Mouse (Mus musculus): ENCODE data around the gene Mab21l1. TPM values are rescaled to one million over a fixed set of nuclear protein-coding genes. Genes with fewer than 3 reads are reported as not detected.
A peak's percentile ranks its signal among the peaks of the same experiment; 100 is the strongest.

Gene Mab21l1
- polyA plus RNA-seq, 1 experiment from 2014 or later = not detected

DNA sequence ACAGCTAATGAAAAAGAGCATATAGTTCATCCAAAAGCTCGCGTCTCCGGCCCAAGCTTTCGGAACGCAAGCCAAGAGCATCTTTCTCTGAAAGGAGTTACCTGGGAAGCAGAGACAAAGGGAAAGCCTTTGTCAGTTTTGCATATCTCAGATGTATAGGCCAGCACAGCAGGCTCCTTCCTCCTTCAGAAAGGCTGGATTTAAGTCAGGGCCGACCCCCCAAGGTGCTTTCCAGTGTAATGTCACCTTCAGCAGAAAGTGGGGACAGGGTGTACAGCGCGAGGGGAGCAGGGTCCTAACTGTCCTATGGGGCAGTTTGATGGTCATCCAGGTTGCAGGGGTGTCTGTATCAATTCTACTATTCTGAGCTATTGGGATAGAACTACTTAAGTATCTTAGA lies 18.7 kb upstream of the Mab21l1 start:
- WGBS (ENCODE audit: missing documents) = 92% methylated on average over 8 of the region's 8 CpGs
- no peak overlapping the region for H3K27ac ChIP-seq
- no peaks in the 10 kb centered on the region for H3K36me3 ChIP-seq (ENCODE audit: inconsistent target)

DNA sequence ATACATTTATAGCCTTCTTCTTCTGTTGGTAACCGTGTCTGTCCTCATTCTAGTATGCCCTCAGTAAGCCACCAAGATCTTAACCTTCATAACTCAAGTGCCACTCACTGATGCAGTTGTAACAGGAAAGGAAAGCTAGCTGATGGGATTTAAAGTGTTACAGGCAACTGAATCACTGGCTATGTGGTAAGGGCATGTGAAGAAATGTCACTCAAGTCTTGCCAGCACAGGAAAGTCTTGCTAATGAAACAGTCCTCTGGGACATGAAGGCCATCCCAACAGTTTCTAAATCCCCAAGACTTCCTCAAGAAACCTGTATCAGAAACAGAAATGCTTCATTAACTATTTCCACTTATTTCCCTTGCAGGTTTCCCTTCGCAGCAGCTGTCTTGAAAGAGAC lies 13.7 kb upstream of the Mab21l1 start:
- WGBS (ENCODE audit: missing documents) = 85% methylated on average over 2 of the region's 2 CpGs
- Histone ChIP-seq H3K36me3 (ENCODE audit: inconsistent target) (no peaks in the 10 kb centered on the region), H3K4me3 (ENCODE audit: inconsistent target) (no peak overlapping the region), H3K79me2 (ENCODE audit: inconsistent target) (no peaks in the 10 kb centered on the region), H3K27ac (no peak overlapping the region)

More for the DNA sequence above, 18.7 kb upstream of the Mab21l1 start:
- no peak overlapping the region for H3K4me3 ChIP-seq (ENCODE audit: inconsistent target)
- no peaks in the 10 kb centered on the region for H3K79me2 ChIP-seq (ENCODE audit: inconsistent target)

DNA sequence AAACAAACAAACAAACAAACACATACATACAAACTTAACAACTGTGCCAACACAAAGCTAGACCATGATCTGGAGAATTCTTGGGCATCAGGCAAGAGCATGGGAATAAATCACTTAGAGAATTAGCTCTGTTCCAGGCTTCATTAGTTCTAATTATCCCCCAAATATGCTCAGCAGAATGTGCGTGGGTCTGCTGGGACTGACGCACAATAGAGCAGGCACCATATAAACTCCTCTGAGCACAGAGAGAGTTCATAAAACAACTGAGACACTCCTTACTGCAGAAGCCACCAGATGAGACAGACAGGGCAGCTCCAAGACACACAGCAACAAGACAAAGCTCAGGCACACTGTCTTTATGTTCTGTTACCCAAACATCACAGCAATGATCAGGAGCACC lies 13.0 kb upstream of the Mab21l1 start:
- Histone ChIP-seq H3K4me3 (ENCODE audit: inconsistent target) (no peak overlapping the region), H3K79me2 (ENCODE audit: inconsistent target) (no peaks in the 10 kb centered on the region), H3K27ac (no peak overlapping the region), H3K36me3 (ENCODE audit: inconsistent target) (no peaks in the 10 kb centered on the region)
- WGBS (ENCODE audit: missing documents) = 96% methylated on average over 2 of the region's 2 CpGs

DNA sequence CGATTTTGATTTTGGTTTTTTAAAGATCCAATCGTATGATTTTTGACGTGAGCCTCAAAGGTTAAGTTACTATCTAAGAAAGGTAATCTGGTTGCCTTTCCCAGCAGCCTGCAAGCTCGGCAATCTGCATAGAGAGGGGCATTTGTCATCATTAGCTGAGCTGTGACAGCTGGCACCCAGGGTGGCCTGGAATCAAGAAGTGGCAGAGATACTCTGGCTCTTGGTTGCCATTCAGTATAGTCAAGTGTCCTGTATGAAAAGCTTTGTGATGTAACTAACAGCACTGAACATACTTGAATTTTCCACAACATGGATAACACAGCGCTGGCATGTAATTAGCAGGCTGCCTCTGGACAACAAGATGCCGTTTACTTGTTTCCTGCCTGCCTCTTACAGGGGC lies 8.1 kb upstream of the Mab21l1 start:
- 88% methylated on average over 6 of the region's 6 CpGs for WGBS (ENCODE audit: missing documents)
- Histone ChIP-seq H3K79me2 (ENCODE audit: inconsistent target) (no peaks in the 10 kb centered on the region), H3K36me3 (ENCODE audit: inconsistent target) (no peaks in the 10 kb centered on the region), H3K4me3 (ENCODE audit: inconsistent target) (no peak overlapping the region), H3K27ac (no peak overlapping the region)

DNA sequence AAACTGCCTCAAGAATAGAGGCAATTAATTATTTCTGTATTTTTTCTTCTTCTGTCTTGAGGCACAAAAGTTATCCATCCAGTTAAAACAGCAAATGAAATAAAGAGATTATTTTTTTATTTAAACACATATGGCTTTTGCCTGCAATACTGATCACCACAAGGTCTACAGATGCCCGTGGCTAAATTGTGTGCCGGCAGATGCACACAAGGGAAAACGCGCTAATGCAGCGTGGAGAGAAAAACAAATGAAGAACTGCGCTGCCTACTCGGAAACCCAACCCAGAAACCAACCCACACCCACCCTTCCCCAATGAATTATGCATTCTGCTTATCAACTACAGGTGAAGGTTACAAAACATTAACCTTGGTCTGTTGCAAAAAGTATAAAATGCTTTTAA lies 7.1 kb upstream of the Mab21l1 start:
- WGBS (ENCODE audit: missing documents) = 95% methylated on average over 7 of the region's 7 CpGs
- no peak overlapping the region for H3K4me3 ChIP-seq (ENCODE audit: inconsistent target)
- H3K27ac ChIP-seq = no peak overlapping the region
- H3K36me3 ChIP-seq (ENCODE audit: inconsistent target) = no peaks in the 10 kb centered on the region
- H3K79me2 ChIP-seq (ENCODE audit: inconsistent target) = no peaks in the 10 kb centered on the region

DNA sequence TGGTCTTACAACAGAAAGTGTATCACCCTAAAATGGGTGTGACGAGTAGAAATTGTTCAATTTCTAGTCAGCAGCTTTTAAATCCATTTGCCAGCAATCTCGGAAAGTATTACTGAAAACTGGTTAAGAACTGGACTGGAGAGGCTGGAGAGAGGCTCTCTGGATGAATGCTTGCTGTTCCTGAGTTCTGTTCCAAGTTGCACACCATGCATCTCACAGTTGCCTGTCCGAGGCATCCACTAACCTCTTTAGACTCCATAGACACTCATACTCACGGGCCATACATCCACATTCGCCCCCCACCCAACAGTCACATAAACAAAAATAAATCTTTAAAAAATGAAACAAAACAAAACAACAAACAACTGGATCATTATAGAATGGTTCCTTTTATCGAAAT lies 6.6 kb upstream of the Mab21l1 start:
- no peaks in the 10 kb centered on the region for H3K36me3 ChIP-seq (ENCODE audit: inconsistent target)
- no peaks in the 10 kb centered on the region for H3K79me2 ChIP-seq (ENCODE audit: inconsistent target)
- no peak overlapping the region for H3K27ac ChIP-seq
- WGBS (ENCODE audit: missing documents) = 88% methylated on average over 6 of the region's 6 CpGs
- no peak overlapping the region for H3K4me3 ChIP-seq (ENCODE audit: inconsistent target)

DNA sequence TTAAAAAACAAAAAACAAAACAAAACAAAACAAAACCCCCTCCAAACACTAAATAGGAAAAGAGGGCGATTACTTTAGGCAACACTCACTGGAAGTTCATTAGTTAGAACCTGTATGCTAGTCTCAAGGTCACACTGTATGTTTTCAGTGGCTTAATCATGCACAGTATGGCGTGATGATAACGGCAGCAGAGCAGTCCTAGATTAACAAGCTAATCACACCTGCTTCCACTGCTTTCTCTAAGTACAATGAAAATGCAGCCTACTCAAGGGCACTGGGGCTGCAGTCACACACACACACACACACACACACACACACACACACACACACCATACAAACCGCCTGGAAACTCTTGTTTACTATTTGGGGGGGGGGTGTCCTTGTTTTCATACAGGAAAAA lies 4.8 kb upstream of the Mab21l1 start:
- no peaks in the 10 kb centered on the region for H3K36me3 ChIP-seq (ENCODE audit: inconsistent target)
- H3K4me3 ChIP-seq (ENCODE audit: inconsistent target) = no peak overlapping the region
- WGBS (ENCODE audit: missing documents) = 91% methylated on average over 3 of the region's 4 CpGs
- no peaks in the 10 kb centered on the region for H3K79me2 ChIP-seq (ENCODE audit: inconsistent target)
- no peak overlapping the region for H3K27ac ChIP-seq

DNA sequence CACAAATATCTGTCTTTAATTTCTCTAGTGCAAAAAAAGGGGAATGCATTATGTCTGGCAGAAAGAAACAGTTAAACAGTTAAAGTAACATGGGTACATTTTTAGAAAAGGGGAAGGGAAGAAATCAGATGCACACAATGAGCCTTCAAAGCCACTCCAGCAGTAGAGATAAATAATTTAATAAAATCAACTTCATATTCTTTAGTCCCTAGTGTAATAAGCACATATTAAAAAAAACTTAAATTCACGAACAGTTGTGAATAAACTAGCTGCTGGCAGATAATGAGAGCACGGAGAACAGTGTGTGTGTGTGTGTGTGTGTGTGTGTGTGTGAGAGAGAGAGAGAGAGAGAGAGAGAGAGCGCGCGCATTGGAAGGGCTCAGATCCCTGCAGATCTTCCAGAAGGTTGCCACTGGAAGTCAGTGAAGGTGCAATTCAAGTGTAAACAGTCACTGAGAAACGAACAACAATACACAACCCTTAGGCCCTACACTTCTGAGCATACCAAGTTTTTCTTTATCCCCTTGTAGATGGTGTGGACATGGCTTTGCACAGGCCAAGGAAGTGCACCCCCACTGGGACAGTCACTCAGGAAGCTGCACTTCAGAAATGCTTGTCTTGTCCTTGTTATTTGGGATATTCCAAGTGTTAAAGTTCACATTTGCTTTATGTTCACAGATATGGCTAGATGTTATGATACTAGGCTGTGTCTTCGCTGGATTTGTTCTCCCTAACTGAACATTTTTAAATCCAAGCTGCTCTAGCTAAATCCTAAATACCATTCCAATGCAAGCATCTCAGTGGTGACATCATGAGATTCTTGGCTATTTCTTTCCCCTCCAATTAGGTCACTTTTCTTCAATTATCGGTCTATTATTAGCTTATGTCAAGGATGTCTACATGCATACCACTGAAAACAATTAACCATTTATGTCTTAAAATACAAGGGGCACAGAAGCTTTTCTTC lies 3.3 kb upstream of the Mab21l1 start:
- no peak overlapping the region for H3K4me3 ChIP-seq (ENCODE audit: inconsistent target)
- H3K36me3 ChIP-seq (ENCODE audit: inconsistent target) = no peaks in the 10 kb centered on the region
- no peak overlapping the region for H3K27ac ChIP-seq
- H3K79me2 ChIP-seq (ENCODE audit: inconsistent target) = no peaks in the 10 kb centered on the region
- WGBS (ENCODE audit: missing documents) = 89% methylated on average over 7 of the region's 8 CpGs

DNA sequence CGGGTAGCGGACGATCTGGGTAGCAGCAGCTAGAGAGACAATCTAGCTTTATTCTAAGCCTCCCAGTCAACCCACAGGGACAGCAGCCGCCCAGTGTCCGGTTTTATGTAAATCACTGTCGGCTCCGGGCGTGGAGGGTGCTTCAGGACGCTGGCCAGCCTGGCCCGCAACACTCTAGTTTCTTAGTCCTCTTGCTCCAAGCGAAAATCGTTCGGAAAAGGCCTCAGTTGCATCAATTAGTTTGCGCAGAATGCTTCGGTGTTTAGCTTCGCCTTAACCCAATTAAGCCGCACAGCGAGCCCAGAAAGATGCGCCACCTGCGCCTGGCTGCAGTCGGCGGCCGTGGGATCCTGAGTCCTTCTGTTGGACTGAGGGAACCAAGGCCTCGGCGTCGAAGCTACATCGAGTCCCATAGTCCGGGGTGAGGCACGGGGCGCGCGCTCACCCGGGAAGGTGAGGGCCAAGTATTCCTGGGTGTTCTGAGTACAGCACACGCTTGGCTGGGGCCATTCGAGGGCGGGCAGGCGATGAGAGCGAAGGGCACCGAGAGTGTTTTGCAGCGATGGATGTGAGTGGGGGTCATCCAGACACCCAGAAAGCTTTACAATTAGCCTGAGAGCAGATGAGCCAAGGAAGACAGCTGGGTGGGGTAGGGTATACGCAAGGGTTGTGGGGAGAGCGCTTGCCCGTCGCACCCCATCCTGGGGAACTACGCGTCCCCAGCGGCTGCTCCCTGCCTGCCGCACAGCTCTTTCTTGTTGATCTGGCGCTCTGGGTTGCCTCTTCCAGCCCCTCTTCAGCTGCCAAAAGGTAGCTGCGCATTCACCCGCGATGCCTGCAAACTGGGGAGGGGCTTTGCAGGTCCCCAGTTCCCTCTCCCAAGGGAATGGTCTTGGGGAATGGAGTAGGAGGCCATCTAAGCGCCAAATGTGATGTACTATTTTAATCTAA lies 1.9 kb upstream of the Mab21l1 start:
- WGBS (ENCODE audit: missing documents) = 17% methylated on average over 53 of the region's 53 CpGs
- Histone ChIP-seq H3K27ac (no peak overlapping the region), H3K79me2 (ENCODE audit: inconsistent target) (no peaks in the 10 kb centered on the region), H3K36me3 (ENCODE audit: inconsistent target) (no peaks in the 10 kb centered on the region), H3K4me3 (ENCODE audit: inconsistent target) (no peak overlapping the region)

DNA sequence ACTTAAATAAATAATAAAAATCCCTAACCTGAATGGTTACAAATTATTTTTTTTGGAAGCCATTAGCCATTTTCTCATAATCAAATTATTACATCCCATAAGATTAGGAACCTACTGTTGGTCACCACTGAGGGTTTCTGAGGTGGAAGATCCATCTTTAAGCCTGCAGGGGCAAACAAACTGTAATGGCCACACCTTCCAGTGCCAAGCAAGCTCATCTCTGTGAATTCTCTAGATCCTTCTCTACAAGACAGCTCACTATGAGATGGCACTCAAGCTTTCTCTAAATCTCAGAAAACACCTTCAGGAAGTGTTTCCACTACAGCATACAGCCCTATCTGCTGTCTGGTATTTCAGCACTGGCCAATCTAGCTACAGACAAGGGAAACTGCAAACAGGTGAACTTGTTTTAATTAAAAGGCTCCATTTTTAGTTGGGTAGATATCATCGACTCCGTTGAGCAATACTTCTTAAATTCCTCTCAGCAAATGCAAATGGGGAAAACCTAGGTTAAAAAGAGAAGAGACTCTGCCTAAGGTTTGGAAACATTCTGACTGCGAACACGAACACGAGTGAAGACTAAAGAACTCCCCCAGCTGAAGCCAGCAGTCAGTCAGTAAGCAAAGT lies 768 bp upstream of the Mab21l1 start:
- WGBS (ENCODE audit: missing documents) = 39% methylated on average over 5 of the region's 5 CpGs
- H3K79me2 ChIP-seq (ENCODE audit: inconsistent target) = no peaks in the 10 kb centered on the region
- no peaks in the 10 kb centered on the region for H3K36me3 ChIP-seq (ENCODE audit: inconsistent target)
- no peak overlapping the region for H3K4me3 ChIP-seq (ENCODE audit: inconsistent target)
- no peak overlapping the region for H3K27ac ChIP-seq

DNA sequence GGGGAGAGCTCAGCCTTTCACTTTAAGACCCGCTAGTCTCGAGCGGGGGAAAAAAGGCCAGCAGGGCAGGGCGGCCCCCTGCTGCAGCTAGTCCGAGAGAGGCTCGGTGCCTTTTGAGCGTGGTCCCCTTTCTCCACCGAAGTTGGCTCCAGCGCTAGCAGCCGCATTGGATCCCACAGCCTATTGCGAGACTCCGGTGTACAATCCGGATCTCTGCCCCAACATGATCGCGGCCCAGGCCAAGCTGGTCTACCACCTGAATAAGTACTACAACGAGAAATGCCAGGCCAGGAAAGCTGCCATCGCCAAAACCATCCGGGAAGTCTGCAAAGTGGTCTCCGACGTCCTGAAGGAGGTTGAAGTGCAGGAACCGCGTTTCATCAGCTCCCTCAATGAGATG lies 461 bp downstream of the Mab21l1 start:
- H3K27ac ChIP-seq = no peak overlapping the region
- WGBS (ENCODE audit: missing documents) = under 1% methylated on average over 22 of the region's 22 CpGs
- no peaks in the 10 kb centered on the region for H3K79me2 ChIP-seq (ENCODE audit: inconsistent target)
- H3K36me3 ChIP-seq (ENCODE audit: inconsistent target) = no peaks in the 10 kb centered on the region
- peak overlapping the region; percentile 43 for H3K4me3 ChIP-seq (ENCODE audit: inconsistent target)

DNA sequence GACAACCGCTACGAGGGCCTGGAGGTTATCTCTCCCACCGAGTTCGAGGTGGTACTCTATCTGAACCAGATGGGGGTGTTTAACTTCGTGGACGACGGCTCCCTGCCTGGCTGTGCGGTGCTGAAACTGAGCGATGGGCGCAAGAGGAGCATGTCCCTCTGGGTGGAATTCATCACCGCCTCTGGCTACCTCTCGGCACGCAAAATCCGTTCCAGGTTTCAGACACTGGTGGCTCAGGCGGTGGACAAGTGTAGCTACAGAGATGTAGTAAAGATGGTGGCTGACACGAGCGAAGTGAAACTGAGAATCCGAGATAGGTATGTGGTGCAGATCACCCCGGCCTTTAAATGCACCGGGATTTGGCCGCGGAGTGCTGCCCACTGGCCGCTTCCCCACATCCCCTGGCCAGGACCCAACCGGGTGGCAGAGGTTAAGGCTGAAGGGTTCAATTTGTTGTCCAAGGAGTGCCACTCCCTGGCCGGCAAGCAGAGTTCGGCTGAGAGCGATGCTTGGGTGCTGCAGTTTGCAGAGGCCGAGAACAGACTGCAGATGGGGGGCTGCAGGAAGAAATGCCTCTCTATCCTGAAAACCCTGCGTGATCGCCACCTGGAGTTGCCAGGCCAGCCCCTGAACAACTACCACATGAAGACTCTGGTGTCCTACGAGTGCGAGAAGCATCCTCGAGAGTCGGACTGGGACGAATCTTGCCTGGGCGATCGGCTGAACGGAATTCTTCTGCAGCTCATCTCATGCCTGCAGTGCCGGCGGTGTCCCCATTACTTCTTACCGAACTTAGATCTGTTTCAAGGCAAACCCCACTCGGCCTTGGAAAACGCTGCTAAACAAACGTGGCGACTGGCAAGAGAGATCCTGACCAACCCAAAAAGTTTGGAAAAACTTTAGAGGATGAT lies 1.1 kb downstream of the Mab21l1 start:
- 5% methylated on average over 45 of the region's 45 CpGs for WGBS (ENCODE audit: missing documents)

DNA sequence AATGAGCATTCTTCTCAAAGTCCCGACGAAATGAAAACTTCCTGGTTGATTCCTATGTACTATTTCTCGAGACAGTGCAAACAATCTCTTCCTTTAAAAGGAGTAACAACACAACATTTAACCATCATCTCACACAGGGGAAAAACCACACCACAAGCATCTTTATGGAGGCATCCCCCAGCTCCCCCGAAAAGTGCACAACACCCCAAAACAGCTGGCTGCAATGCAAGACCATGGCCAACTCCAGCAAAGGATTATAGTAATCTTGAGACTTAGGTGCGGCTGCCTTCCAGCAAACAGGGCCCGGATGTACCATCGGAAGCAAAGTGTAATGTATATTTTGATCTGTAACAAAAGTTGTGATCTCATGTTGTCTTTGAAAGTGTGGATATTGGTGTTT lies 1.8 kb downstream of the Mab21l1 start:
- Histone ChIP-seq H3K79me2 (ENCODE audit: inconsistent target) (no peaks in the 10 kb centered on the region), H3K36me3 (ENCODE audit: inconsistent target) (no peaks in the 10 kb centered on the region), H3K4me3 (ENCODE audit: inconsistent target) (peak overlapping the region; percentile 43; the same call in 1 of the 2 replicates), H3K27ac (no peak overlapping the region)
- WGBS (ENCODE audit: missing documents) = 33% methylated on average over 7 of the region's 7 CpGs

More for the DNA sequence above, 1.1 kb downstream of the Mab21l1 start:
- H3K36me3 ChIP-seq (ENCODE audit: inconsistent target) = no peaks in the 10 kb centered on the region
- no peak overlapping the region for H3K27ac ChIP-seq
- peak overlapping the region; percentile 43 for H3K4me3 ChIP-seq (ENCODE audit: inconsistent target)
- H3K79me2 ChIP-seq (ENCODE audit: inconsistent target) = no peaks in the 10 kb centered on the region

All from macrophage (primary cell).